Mouse (Mus musculus) stomach, postnatal 0 days (tissue): ENCODE results near the gene Catsperg1. TPM values are rescaled to one million over a fixed set of nuclear protein-coding genes. Genes with fewer than 3 reads are reported as not detected.
"Not testable (repeated sequence)": the region's sequence is repeated elsewhere in the genome, so short reads cannot be mapped to it uniquely, and the experiment has no call there.

Experiments
- ATAC-seq: fragments of 200-750 bp; cut with Nextera tagmentation; 2 replicates; pipeline ENCODE4 v1.8.0; 2017; ENCODE audit not compliant: low FRiP score, low TSS enrichment
- DNase-seq: peaks from one replicate; pipeline ENCODE4 v3.0.0-alpha.2; 2016; ENCODE audit warnings: low spot score
- H3K27ac ChIP-seq: fragments of 300-500 bp; sonication (generic); replicated peaks from 2 replicates; pipeline ENCODE4 v1.5.1; 2014; ENCODE audit warnings: mild to moderate bottlenecking, control low read depth
- H3K27me3 ChIP-seq: fragments of 300-500 bp; sonication (generic); 2 replicates; pipeline ENCODE4 v1.6.1; 2014; ENCODE audit warnings: low read length; ENCODE audit not compliant: control insufficient read depth, insufficient read depth
- H3K36me3 ChIP-seq: fragments of 300-500 bp; sonication (generic); 2 replicates; pipeline ENCODE4 v1.6.1; 2014; ENCODE audit warnings: low read length, mixed read lengths; ENCODE audit not compliant: control insufficient read depth, insufficient read depth
- H3K4me1 ChIP-seq: fragments of 300-500 bp; sonication (generic); replicated peaks from 2 replicates; pipeline ENCODE4 v1.6.1; 2014; ENCODE audit warnings: antibody characterized with exemption; ENCODE audit not compliant: control insufficient read depth, insufficient read depth
- H3K4me2 ChIP-seq: fragments of 300-500 bp; sonication (generic); replicated peaks from 2 replicates; pipeline ENCODE4 v1.6.1; 2014; ENCODE audit warnings: low read depth, mild to moderate bottlenecking, control low read depth, moderate library complexity
- H3K4me3 ChIP-seq: fragments of 300-500 bp; sonication (generic); 2 replicates; pipeline ENCODE4 v1.5.1; 2014; ENCODE audit warnings: low read depth, low read length, control low read depth
- H3K9ac ChIP-seq: fragments of 300-500 bp; sonication (generic); 2 replicates; pipeline ENCODE4 v1.6.1; 2014; ENCODE audit warnings: mild to moderate bottlenecking, low read length, control low read depth, mixed read lengths
- H3K9me3 ChIP-seq: fragments of 300-500 bp; sonication (generic); 2 replicates; pipeline ENCODE4 v1.6.1; 2016; ENCODE audit warnings: low read length; ENCODE audit not compliant: control insufficient read depth
- CTCF ChIP-seq: IDR thresholded peaks from 2 replicates; pipeline ENCODE4 v1.5.1; 2016; ENCODE audit warnings: antibody characterized with exemption, low read depth, mild to moderate bottlenecking, moderate library complexity
- EP300 ChIP-seq: optimal IDR thresholded peaks from 2 replicates; pipeline ENCODE3; 2016; ENCODE audit warnings: antibody characterized with exemption
- WGBS: fragments of 180-500 bp; shearing (Covaris S2); extraction: QIAGEN DNeasy Blood & Tissue Kit; methylation state at CpG from one replicate; pipeline ENCODE4 v1.1.7; 2014; 5-methylcytosine and 5-hydroxymethylcytosine counted together
- polyA plus RNA-seq: library from polyadenylated mRNA; unstranded; fragments of >200 nt; fragmentation: Nextera tagmentation; extraction: Ambion mirVana; gene quantifications from 2 replicates; pipeline ENCODE4 v1.2.1, GENCODE M21; 2015

The Catsperg1 gene
- polyA plus RNA-seq, 1 experiment from 2014 or later: 0.29 TPM

DNA sequence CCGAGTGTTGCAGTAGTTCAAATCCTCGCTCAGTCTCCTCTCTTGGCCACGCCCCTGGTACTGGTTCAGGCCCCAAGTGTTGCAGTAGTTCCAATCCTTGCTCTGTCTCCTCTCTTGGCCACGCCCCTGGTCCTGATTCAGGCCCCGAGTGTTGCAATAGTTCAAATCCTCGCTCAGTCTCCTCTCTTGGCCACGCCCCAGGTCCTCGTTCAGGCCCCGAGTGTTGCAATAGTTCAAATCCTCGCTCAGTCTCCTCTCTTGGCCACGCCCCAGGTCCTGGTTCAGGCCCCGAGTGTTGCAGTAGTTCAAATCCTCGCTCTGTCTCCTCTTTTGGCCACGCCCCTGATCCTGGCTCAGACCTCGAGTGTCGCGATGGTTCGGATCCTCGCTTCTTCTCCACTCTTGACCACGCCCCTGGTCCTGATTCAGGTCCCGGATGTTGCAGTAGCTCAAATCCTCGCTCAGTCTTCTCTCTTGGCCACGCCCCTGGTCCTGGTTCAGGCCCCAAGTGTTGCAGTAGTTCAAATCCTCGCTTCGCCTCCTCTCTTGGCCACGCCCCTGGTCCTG, 1.6 kb downstream of the Catsperg1 start:
- no peak for DNase-seq
- no peak for ATAC-seq
- Histone ChIP-seq H3K27me3 (no peaks in the 10 kb centered on the region), H3K27ac (peak overlapping the region; percentile 69), H3K4me3 (peak overlapping the region; percentile 24), H3K36me3 (no peaks in the 10 kb centered on the region), H3K4me2 (peak overlapping the region; percentile 23; the same call in 1 of the 2 replicates), H3K4me1 (no peaks in the 10 kb centered on the region), H3K9ac (no peak overlapping the region; the same call in 1 of the 2 replicates), H3K9me3 (0 out of 2 replicates have a peak, but pooled peaks cover 2% of the 10 kb centered on the region)
- TF ChIP-seq CTCF (no peak), EP300 (no peak)
- 22% methylated on average over 26 of the region's 26 CpGs for WGBS

DNA sequence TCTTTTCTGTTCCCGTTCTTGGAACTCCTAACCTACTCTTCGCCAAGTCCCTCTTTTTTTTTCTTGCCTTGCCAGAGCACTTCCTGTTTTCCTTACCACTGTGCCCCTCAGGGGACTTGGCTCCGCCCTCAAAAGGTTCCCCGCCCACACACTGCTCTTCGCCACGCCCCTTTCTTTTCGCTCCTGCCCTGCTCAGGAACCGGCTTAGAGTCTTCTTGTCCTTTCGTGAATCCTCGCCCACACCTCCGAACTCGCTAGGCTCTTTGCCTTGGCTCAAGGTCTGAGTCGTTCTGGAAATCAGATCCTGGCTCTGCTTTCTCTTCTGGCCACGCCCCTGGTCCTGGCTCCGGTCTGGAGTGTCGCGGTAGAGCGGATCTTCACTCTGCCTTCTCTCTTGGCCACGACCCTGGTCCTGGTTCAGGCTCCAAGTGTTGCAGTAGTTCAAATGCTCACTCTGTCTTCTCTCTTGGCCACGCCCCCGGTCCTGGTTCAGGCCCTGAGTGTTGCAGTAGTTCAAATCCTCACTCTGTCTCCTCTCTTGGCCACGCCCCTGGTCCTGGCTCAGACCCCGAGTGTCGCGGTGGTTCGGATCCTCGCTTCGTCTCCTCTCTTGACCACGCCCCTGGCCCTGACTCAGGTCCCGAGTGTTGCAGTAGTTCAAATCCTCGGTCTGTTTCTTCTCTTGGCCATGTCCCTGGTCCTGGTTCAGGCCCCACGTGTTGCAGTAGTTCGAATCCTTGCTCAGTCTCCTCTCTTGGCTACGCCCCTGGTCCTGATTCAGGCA, 2.2 kb downstream of the Catsperg1 start:
- ATAC-seq (peak; percentile 88), DNase-seq (peak; percentile 91)
- no peaks in the 10 kb centered on the region for H3K27me3 ChIP-seq
- 0 out of 2 replicates have a peak, but pooled peaks cover 2% of the 10 kb centered on the region for H3K9me3 ChIP-seq
- H3K27ac ChIP-seq: peak overlapping the region; percentile 69
- 4% methylated on average over 34 of the region's 34 CpGs for WGBS
- peak overlapping the region; percentile 0; the same call in 1 of the 2 replicates for H3K9ac ChIP-seq
- H3K4me3 ChIP-seq: peak overlapping the region; percentile 24
- no peaks in the 10 kb centered on the region for H3K36me3 ChIP-seq
- TF ChIP-seq CTCF: no peak
- no peak for TF ChIP-seq EP300
- no peaks in the 10 kb centered on the region for H3K4me1 ChIP-seq
- H3K4me2 ChIP-seq: peak overlapping the region; percentile 23

DNA sequence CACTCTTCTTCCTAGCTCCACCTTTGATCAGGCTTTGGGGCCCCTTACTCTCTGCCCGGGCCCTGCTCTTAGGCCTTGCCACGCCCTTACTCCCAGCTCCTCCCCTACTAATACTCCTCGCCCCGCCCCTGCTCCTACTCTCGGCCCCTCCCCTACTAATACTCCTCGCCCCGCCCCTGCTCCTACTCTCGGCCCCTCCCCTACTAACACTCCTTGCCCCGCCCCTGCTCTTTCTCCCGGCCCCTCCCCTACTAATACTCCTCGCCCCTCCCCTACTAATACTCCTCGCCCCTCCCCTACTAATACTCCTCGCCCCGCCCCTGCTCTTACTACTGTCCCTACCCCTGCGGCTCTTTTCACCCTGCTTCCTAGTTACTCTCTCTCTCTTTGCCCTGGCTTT, 2.8 kb downstream of the Catsperg1 start:
- DNase-seq: peak; percentile 59
- H3K36me3 ChIP-seq, H3K9me3 ChIP-seq, H3K4me1 ChIP-seq, H3K27me3 ChIP-seq: not testable (repeated sequence)
- H3K9ac ChIP-seq: peak overlapping the region; percentile 0; the same call in 1 of the 2 replicates
- 15% methylated on average over 14 of the region's 15 CpGs for WGBS
- peak overlapping the region; percentile 23 for H3K4me2 ChIP-seq
- peak overlapping the region; percentile 24 for H3K4me3 ChIP-seq
- peak overlapping the region; percentile 69 for H3K27ac ChIP-seq
- peak; percentile 74 for ATAC-seq

GRCm38 (mm10) chr7:29202577-29202976, 11.3 kb downstream of the Catsperg1 start:
- 73% methylated on average over 6 of the region's 6 CpGs for WGBS
- no peak for DNase-seq

DNA sequence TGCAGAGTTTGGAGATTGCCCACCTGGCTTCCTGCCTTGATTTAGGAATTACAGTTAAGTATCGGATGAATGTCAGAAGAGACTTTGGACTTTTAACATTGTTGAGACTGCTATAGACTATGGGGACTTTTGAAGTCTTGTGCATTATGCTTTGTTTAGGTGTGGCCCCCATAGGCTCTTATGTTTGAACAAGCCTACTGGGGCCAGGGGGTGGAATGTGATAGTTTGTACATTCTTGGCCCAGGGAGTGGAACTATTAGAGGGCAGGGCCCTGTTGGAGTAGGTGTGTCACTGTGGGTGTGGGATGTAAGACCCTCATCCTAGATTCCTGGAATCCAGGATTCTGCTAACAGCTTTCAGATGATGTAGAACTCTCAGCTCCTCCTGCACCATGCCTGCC, 19.6 kb downstream of the Catsperg1 start:
- WGBS: 67% methylated on average over 1 of the region's 1 CpGs
- ATAC-seq: peak; percentile 75; the same call in 1 of the 2 replicates

More at GRCm38 (mm10) chr7:29202577-29202976, 11.3 kb downstream of the Catsperg1 start:
- TF ChIP-seq EP300 (no peak), CTCF (0 out of 2 replicates have a peak, but pooled peaks have one; percentile 4)
- Histone ChIP-seq H3K4me2 (no peak overlapping the region), H3K9me3 (no peaks in the 10 kb centered on the region), H3K36me3 (no peaks in the 10 kb centered on the region), H3K27ac (no peak overlapping the region), H3K4me1 (no peaks in the 10 kb centered on the region), H3K4me3 (no peak overlapping the region), H3K9ac (no peak overlapping the region), H3K27me3 (no peaks in the 10 kb centered on the region)
- no peak for ATAC-seq

GRCm38 (mm10) chr7:29181323-29181722, 32.5 kb downstream of the Catsperg1 start:
- H3K4me1 ChIP-seq, ATAC-seq, H3K9me3 ChIP-seq, H3K36me3 ChIP-seq, DNase-seq, H3K4me3 ChIP-seq, H3K9ac ChIP-seq, H3K27me3 ChIP-seq, H3K4me2 ChIP-seq, H3K27ac ChIP-seq: not testable (repeated sequence)
- whole genome bisulfite sequencing: 90% methylated on average over 4 of the region's 4 CpGs

More for the DNA sequence above, 19.6 kb downstream of the Catsperg1 start:
- H3K27me3 ChIP-seq, H3K9me3 ChIP-seq, H3K4me1 ChIP-seq, H3K4me2 ChIP-seq, H3K9ac ChIP-seq, H3K4me3 ChIP-seq, H3K27ac ChIP-seq, H3K36me3 ChIP-seq: not testable (repeated sequence)
- DNase-seq: peak; percentile 31
